Mouse (Mus musculus) embryonic facial prominence, embryonic 12.5 days (tissue): ENCODE measurements at regions not wholly inside any gene's neighbourhood (a gene's known extent, or its start where the extent isn't known, plus 50 kb on each side); places are given as distances from the start of the nearest gene placed in this dataset.

Experiments used
- ATAC-seq: fragments of 200-750 bp; cut with Nextera tagmentation; 2 replicates; pipeline ENCODE4 v1.8.0; 2017; ENCODE audit not compliant: insufficient number of reproducible peaks, insufficient read depth, low FRiP score, low TSS enrichment
- H3K27ac ChIP-seq: fragments of 300-500 bp; sonication (generic); 2 replicates; pipeline ENCODE4 v1.5.1; 2016; ENCODE audit warnings: mild to moderate bottlenecking
- H3K27me3 ChIP-seq: fragments of 300-500 bp; sonication (generic); 2 replicates; pipeline ENCODE4 v1.6.1; 2016; ENCODE audit warnings: mild to moderate bottlenecking, moderate library complexity
- H3K36me3 ChIP-seq: fragments of 300-500 bp; sonication (generic); 2 replicates; pipeline ENCODE4 v1.6.1; 2016; ENCODE audit warnings: mild to moderate bottlenecking
- H3K4me1 ChIP-seq: fragments of 300-500 bp; sonication (generic); 2 replicates; pipeline ENCODE4 v1.6.1; 2016
- H3K4me2 ChIP-seq: fragments of 300-500 bp; sonication (generic); replicated peaks from 2 replicates; pipeline ENCODE4 v1.6.1; 2016; ENCODE audit warnings: mild to moderate bottlenecking, moderate library complexity
- H3K4me3 ChIP-seq: fragments of 300-500 bp; sonication (generic); 2 replicates; pipeline ENCODE4 v1.5.1; 2016; ENCODE audit warnings: mild to moderate bottlenecking
- H3K9ac ChIP-seq: fragments of 300-500 bp; sonication (generic); 2 replicates; pipeline ENCODE4 v1.6.1; 2016; ENCODE audit warnings: mild to moderate bottlenecking, moderate library complexity
- H3K9me3 ChIP-seq: fragments of 300-500 bp; sonication (generic); 2 replicates; pipeline ENCODE4 v1.6.1; 2016; ENCODE audit warnings: mild to moderate bottlenecking, moderate library complexity
- WGBS: fragments of 180-500 bp; shearing (Covaris S2); methylation state at CpG from one replicate; pipeline ENCODE4 v1.1.7; 2016; 5-methylcytosine and 5-hydroxymethylcytosine counted together

DNA sequence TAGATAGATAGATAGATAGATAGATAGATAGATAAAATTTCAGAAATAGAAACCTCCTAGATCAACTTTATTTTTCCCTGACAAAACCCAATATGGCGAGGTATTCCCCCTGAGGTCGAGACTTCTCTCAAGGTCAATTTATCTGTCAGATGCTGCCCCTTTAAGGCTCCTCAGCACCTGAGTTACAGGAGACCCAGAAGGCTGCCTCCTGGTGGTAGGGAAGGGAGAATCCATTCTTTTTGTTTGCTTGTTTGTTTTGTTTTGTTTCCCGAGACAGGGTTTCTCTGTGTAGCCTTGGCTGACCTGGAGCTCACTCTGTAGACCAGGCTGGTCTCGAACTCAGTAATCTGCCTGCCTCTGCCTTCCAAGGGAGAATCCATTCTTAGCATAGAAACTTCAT is 127.3 kb upstream of the Stac start:
- H3K36me3 ChIP-seq = no peaks in the 10 kb centered on the region
- ATAC-seq = no peak
- WGBS = 69% methylated on average over 4 of the region's 4 CpGs

DNA sequence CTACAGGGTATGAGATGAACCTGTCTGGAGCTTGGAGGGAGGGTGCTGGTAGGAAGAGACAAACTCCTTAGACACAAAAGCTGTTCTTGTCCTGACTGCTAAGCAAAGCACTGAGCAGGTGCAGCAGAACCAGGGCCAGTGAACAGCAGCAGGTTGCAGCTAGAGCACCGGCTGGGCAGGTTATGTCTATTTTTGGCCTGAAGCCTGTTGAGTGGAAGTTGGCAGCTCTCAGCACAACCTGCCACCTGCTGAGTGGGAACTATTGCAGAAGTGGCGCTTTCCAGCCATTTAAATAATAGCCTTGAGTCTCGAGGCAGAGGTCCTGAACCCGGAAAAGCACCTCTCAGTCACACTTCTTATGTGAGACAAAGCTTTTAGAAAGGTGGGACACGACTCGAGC is 114.8 kb upstream of the Stac start:
- ATAC-seq = no peak
- H3K36me3 ChIP-seq = no peaks in the 10 kb centered on the region
- H3K4me3 ChIP-seq = no peak overlapping the region
- no peak overlapping the region for H3K27ac ChIP-seq
- H3K27me3 ChIP-seq = no peaks in the 10 kb centered on the region
- H3K4me1 ChIP-seq = no peaks in the 10 kb centered on the region
- H3K9ac ChIP-seq = no peak overlapping the region
- no peaks in the 10 kb centered on the region for H3K9me3 ChIP-seq
- 85% methylated on average over 6 of the region's 6 CpGs for WGBS
- H3K4me2 ChIP-seq = no peak overlapping the region

More for the DNA sequence above, 127.3 kb upstream of the Stac start:
- Histone ChIP-seq H3K27ac (no peak overlapping the region), H3K4me2 (no peak overlapping the region), H3K4me1 (no peaks in the 10 kb centered on the region), H3K4me3 (no peak overlapping the region), H3K27me3 (no peaks in the 10 kb centered on the region), H3K9me3 (no peaks in the 10 kb centered on the region), H3K9ac (no peak overlapping the region)

DNA sequence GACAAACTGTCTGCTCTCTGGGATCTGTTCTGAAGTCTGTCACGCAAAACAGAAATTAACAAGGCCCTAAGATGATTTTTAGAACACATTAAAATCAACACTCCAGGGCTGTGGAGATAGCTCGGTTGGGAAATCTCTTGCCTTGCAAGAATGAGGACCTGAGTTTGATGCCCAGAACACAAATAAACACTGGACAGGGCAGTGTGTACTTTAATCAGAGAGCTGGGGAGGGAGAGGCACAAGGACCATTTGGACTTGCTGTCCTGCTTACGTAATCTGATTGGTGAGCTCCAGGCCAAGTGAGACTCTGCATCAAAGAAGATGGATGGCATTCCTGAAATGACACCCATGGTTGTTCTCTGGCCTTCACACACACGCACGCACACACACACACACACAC is 111.2 kb upstream of the Stac start:
- no peak overlapping the region for H3K4me2 ChIP-seq
- 77% methylated on average over 3 of the region's 5 CpGs for WGBS

DNA sequence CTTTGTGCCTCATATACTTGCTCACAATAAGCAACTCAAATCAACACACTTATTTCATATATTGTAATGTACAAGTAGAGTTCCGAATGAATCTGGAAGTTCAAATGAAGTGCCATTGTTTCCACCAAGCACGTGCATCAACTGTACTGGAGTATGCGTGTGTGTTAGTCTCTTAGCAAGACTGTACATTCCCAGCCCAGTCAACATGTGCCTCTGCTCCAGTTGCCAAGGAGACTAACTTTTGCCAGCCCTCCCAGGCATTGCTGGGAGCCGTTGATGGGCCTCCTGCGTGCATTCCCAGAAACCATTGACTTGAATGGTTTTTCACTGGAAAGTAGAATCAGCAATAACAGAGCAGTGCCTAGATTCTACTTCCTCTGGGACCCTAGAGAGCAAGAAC is 110.7 kb upstream of the Stac start:
- H3K9me3 ChIP-seq = no peaks in the 10 kb centered on the region
- no peak for ATAC-seq
- H3K4me3 ChIP-seq = no peak overlapping the region
- H3K36me3 ChIP-seq = no peaks in the 10 kb centered on the region
- no peak overlapping the region for H3K4me2 ChIP-seq
- H3K9ac ChIP-seq = no peak overlapping the region
- no peaks in the 10 kb centered on the region for H3K27me3 ChIP-seq
- H3K27ac ChIP-seq = no peak overlapping the region
- 87% methylated on average over 5 of the region's 5 CpGs for WGBS
- H3K4me1 ChIP-seq = no peaks in the 10 kb centered on the region

More for the DNA sequence above, 111.2 kb upstream of the Stac start:
- no peak overlapping the region for H3K27ac ChIP-seq
- H3K9ac ChIP-seq = no peak overlapping the region
- H3K36me3 ChIP-seq = no peaks in the 10 kb centered on the region
- ATAC-seq = no peak
- no peak overlapping the region for H3K4me3 ChIP-seq
- H3K4me1 ChIP-seq = no peaks in the 10 kb centered on the region
- no peaks in the 10 kb centered on the region for H3K9me3 ChIP-seq
- H3K27me3 ChIP-seq = no peaks in the 10 kb centered on the region

DNA sequence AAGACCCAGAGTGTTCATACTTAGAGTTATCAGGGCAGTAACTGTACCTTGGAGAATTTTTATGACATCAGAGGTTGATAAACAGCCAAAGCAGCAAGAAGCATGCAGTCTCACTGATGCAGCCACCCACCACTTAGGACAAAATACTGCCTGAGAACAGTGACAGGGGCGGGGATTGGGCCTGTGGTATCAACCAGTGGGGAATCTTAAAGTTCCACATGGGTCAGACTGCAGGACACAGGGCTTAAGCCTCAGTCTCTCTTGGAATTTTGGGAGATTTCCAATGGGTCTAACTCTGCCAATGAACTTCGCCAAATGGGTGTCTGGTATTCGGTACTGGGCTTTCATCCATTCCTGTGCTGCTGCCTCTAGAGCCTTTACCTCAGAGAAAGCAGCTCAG is 88.8 kb upstream of the Stac start:
- no peak for ATAC-seq
- Histone ChIP-seq H3K27ac (no peak overlapping the region), H3K9me3 (no peaks in the 10 kb centered on the region), H3K4me2 (no peak overlapping the region), H3K36me3 (no peaks in the 10 kb centered on the region), H3K4me3 (no peak overlapping the region), H3K27me3 (no peaks in the 10 kb centered on the region), H3K4me1 (no peaks in the 10 kb centered on the region), H3K9ac (no peak overlapping the region)
- 90% methylated on average over 3 of the region's 3 CpGs for WGBS

DNA sequence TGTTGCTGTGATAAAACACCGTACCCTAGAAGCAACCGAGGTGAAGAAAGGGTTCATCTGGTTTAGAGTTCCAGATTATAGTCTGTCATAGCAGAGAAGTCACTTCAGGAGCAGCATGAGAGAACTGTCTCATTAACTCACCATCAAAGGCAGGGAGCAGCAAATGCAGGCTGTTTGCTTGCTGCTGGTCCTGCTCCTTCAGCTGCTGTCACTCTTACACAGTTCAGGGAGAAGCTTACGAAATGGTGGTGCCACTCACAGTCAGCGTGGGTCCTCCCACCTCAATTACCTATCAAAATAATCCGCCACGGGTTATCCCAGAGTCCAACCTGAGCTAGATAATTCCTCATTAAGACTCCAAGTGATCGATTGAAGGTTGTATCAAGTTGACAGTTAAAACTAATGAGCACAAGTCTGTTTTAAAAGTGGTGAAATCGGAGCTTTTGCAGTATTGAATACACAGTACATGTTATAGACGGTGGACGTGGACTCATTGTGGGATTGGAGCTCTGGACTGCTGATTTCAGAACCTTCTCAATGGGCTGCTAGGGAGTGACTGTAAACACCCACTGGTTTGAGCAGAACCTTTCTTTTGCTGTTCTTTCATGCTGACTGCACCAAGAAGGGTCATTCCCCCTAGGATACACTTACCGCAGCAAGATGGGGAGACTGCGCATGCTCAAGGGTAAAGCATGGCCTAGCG is 87.4 kb upstream of the Stac start:
- Histone ChIP-seq H3K27me3 (no peaks in the 10 kb centered on the region), H3K27ac (no peak overlapping the region)
- WGBS = 66% methylated on average over 13 of the region's 13 CpGs

DNA sequence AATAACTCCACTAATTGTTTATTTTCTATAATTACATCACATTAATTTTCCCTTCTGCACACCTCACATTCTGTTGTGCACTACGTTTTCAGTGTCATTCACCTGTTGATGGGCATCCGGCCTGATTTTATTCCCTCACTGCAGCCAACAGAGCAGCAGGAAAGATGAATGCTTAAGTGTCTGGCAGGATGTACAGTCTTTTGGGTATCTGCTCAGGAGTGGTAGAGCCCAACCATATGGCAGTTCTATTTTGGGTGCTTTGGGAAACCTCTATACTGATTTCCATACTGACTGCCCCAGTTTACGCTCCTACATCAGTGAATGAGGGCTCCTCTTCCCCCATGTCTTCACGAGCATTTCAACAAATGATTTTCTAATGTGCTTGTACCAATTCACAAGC is 84.1 kb upstream of the Stac start:
- Histone ChIP-seq H3K4me1 (no peaks in the 10 kb centered on the region), H3K9me3 (no peaks in the 10 kb centered on the region), H3K4me3 (no peak overlapping the region), H3K27me3 (no peaks in the 10 kb centered on the region), H3K27ac (no peak overlapping the region), H3K4me2 (no peak overlapping the region), H3K36me3 (no peaks in the 10 kb centered on the region), H3K9ac (no peak overlapping the region)
- WGBS = 86% methylated on average over 4 of the region's 4 CpGs
- no peak for ATAC-seq

More for the DNA sequence above, 87.4 kb upstream of the Stac start:
- Histone ChIP-seq H3K36me3 (no peaks in the 10 kb centered on the region), H3K9me3 (no peaks in the 10 kb centered on the region), H3K9ac (no peak overlapping the region), H3K4me2 (no peak overlapping the region), H3K4me1 (no peaks in the 10 kb centered on the region), H3K4me3 (no peak overlapping the region)
- ATAC-seq = no peak

DNA sequence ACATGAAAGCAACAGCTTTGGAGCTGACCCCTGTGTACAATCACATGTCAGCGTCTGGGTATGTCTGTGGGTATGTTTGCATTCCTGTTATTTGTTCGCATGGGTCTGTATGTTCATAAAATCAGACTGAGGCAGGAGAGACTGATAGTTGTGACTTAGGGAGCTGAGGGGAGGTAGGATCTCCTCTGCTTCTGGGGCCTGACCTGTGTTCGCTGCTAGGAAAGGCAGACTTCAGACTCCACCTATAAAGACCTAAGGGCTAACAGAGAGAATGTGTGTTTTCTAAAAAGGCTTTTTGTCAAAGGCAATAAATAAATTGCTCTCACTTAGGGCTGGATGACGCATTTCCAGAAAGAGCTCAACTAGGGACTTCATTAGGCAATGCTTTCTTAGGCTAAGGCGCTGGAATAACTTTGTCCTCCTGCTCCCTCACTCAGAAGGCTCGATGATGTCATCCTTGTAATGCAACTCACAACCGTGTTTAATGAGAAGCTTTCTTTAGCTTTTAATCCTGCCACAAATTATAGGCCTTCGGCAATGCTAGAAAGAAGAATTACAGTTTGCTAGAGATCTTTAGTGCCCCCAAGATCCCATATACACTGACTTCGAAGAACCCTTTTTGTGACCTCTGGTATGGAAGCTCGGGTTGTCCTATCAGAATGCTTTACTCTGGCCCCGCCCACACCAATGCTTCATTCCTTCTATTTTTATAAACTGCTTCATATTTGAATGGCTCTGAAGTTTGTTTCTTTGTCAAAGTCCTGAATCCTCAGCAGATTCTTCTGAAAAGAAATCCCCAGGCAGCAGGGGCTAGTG is 72.7 kb upstream of the Stac start:
- H3K27me3 ChIP-seq = no peaks in the 10 kb centered on the region
- H3K4me3 ChIP-seq = no peak overlapping the region
- no peaks in the 10 kb centered on the region for H3K4me1 ChIP-seq
- no peak overlapping the region for H3K9ac ChIP-seq
- ATAC-seq = no peak
- no peak overlapping the region for H3K27ac ChIP-seq
- 72% methylated on average over 11 of the region's 11 CpGs for WGBS
- no peaks in the 10 kb centered on the region for H3K9me3 ChIP-seq
- H3K4me2 ChIP-seq = no peak overlapping the region
- no peaks in the 10 kb centered on the region for H3K36me3 ChIP-seq

DNA sequence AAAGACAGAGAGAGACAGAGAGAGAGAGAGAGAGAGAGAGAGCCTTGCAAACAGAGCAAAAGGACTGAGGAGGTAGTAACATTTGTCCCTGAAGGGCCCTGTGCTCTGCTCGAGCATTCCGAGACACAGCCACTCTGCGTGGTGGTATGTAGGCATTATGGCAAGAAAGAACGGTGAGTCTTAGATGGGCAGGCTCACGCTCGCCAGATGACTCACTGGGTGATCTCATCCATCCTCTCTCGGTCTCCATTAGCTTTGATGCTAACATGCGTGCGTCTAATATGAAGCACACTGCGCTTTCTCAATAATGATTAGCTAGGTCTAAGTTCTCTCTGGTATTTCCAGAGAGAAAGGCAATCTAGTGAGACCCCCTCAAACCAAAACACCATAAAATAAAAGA is 65.1 kb upstream of the Stac start:
- no peak overlapping the region for H3K27ac ChIP-seq
- H3K4me3 ChIP-seq = no peak overlapping the region
- no peaks in the 10 kb centered on the region for H3K36me3 ChIP-seq
- H3K9me3 ChIP-seq = no peaks in the 10 kb centered on the region
- no peaks in the 10 kb centered on the region for H3K4me1 ChIP-seq
- whole genome bisulfite sequencing = 87% methylated on average over 10 of the region's 10 CpGs
- no peak for ATAC-seq
- H3K9ac ChIP-seq = no peak overlapping the region
- no peaks in the 10 kb centered on the region for H3K27me3 ChIP-seq
- H3K4me2 ChIP-seq = no peak overlapping the region

DNA sequence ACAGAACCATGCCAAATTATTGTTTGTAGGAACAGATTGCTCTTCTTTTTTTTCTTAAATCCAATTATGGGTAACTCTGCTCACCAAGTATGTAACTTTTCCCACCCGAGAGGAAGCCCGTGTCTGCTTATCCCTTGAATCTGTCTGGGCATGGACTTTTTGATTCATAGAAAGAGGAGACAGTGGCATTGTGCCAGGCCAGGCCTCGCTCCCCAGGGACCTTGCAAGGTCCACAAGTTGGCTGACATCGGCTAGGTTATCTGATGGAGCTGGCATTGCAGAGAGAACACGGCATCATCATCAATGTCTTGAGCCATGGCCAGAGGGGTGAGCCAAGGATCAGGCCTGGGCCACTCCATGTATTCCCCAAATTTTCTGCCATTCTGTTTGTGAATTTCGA is 56.0 kb upstream of the Stac start:
- no peak for ATAC-seq
- no peak overlapping the region for H3K9ac ChIP-seq
- no peaks in the 10 kb centered on the region for H3K27me3 ChIP-seq
- 74% methylated on average over 6 of the region's 6 CpGs for WGBS
- H3K4me2 ChIP-seq = no peak overlapping the region
- H3K4me3 ChIP-seq = no peak overlapping the region
- H3K36me3 ChIP-seq = no peaks in the 10 kb centered on the region
- H3K4me1 ChIP-seq = no peaks in the 10 kb centered on the region
- no peaks in the 10 kb centered on the region for H3K9me3 ChIP-seq
- no peak overlapping the region for H3K27ac ChIP-seq

DNA sequence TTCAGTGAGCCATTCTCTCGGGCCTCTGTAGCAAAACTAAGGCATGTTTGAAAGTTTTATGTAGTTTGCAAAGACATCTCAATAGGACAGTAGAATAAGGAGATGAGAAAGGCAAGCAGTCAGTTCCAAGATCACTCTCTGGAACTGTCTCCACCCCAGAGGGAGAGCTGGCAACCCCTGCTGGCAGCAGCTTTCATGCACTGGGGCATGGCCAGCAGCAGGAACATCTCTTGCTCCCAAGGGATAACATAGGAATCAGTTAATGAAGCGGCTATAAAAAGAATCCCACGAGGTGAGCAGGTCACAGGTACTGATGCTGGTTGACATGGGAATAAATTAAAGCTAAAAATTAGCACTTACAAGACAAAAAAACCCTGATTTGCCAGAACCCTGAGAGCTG is 55.1 kb upstream of the Stac start:
- no peak overlapping the region for H3K27ac ChIP-seq
- H3K9me3 ChIP-seq = no peaks in the 10 kb centered on the region
- no peak overlapping the region for H3K4me3 ChIP-seq
- 47% methylated on average over 3 of the region's 3 CpGs for WGBS
- no peak overlapping the region for H3K9ac ChIP-seq
- H3K27me3 ChIP-seq = no peaks in the 10 kb centered on the region
- H3K36me3 ChIP-seq = no peaks in the 10 kb centered on the region
- no peaks in the 10 kb centered on the region for H3K4me1 ChIP-seq
- H3K4me2 ChIP-seq = no peak overlapping the region
- ATAC-seq = no peak
